Mouse (Mus musculus): ENCODE measurements around the gene Lcn12. TPM values are rescaled to one million over a fixed set of nuclear protein-coding genes. Genes with fewer than 3 reads are reported as not detected.

The Lcn12 gene
- polyA plus RNA-seq (2016; fragmentation: Nextera tagmentation; extraction: Ambion mirVana): not detected in 2 replicates

DNA sequence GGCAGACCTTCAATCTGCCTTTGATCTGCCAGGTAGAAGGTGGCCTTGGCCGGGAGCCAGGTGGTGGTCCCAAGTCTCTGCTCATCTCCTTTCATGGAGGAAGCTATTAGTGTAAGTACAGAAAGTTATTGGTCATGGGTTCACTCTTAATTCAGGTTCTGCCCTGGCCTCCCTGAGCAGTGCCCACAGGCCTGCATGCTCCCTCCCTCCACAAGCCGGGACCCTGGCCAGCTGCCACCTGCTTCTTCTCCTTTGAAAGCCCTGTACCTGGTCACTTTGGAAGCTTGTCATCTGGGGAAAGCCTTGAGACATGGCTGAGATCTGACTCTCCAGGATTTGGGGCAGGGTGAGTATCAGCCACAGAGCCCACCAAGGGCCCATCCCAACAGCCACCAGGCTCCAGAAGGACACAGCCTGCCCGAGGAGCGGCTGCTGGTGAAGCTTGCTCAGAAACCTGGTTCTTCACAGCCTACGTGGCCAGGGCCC, at the start of gene Lcn12:
Gene Lcn12 (minus strand): TSS at position 436 of the 486 bp plus-strand sequence.
- no peak for DNase-seq (ENCODE audit: low spot score)
- no peaks in the 10 kb centered on the region for H3K9me3 ChIP-seq
- H3K36me3 ChIP-seq: no peaks in the 10 kb centered on the region
- WGBS: 79% methylated on average over 5 of the region's 5 CpGs
- peaks cover 12% of the 10 kb centered on the region for H3K4me1 ChIP-seq
- H3K4me3 ChIP-seq: no peak within 1 kb of the TSS
- H3K27me3 ChIP-seq (ENCODE audit: insufficient read depth, poor library complexity, severe bottlenecking): 0 out of 2 replicates have a peak, but pooled peaks cover 6% of the 10 kb centered on the region
- no peak within 1 kb of the TSS for H3K27ac ChIP-seq

DNA sequence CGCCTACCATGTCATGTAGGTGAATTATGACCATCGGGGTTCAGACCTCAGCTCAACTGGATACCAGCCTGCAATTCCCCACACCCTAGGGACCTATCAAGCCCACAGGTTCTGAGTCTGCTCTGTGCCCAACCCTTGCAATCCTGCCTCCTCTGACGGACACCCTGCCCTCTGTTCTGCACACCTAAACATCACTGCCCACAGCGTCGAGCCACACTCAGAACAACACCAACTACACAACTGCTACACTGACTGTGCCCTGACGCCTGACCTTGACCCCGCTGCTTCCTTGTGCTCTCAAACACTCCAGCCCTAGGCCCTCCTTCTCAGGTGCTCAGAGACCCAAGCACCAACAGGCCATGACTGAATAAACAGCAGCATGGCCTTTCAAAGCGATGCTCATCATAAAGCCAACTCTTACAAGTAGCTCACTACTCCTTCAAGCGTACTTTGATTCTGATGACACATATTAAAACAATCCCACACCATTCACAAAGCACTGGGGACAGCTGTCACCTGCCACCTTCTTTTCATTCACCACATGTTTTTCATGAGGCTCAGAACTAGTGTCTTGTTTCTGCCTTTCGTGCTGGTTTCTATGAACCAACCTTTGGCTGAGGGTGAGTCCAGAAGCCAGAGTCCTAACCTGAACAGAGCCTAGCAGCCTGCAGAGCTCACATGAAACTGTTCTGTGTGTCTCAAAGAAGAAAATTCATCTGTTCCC, 48.1 kb upstream of the Lcn12 start:
- Histone ChIP-seq H3K27ac (no peak overlapping the region), H3K9me3 (no peaks in the 10 kb centered on the region), H3K4me1 (peaks cover 24% of the 10 kb centered on the region), H3K27me3 (ENCODE audit: insufficient read depth, poor library complexity, severe bottlenecking) (no peaks in the 10 kb centered on the region), H3K36me3 (peaks cover 19% of the 10 kb centered on the region), H3K4me3 (no peak overlapping the region)
- WGBS: 87% methylated on average over 10 of the region's 10 CpGs
- DNase-seq (ENCODE audit: low spot score): no peak

DNA sequence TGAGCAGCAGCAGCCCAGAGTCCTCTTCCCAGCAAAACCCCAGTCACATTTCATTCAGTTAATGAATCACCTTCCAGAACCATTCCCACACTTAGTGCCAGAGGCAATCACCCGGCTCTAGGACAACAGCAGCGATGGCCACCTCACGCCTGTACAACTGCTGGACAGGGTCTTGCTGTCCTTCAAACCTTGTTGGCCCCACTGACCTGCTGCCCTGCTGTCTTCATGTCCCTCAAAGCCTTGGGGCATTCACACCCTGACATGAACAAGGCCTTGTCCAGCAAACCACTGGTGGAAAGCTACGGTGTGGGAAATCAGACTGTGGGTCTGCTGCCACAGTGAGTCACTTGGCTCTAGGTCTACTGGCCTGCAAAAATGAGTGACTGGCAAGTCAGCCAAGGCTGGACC, 46.8 kb upstream of the Lcn12 start:
- no peak for DNase-seq (ENCODE audit: low spot score)
- Histone ChIP-seq H3K4me3 (no peak overlapping the region), H3K36me3 (peaks cover 31% of the 10 kb centered on the region), H3K4me1 (peaks cover 18% of the 10 kb centered on the region), H3K27me3 (ENCODE audit: insufficient read depth, poor library complexity, severe bottlenecking) (no peaks in the 10 kb centered on the region), H3K9me3 (no peaks in the 10 kb centered on the region), H3K27ac (no peak overlapping the region)
- 93% methylated on average over 4 of the region's 4 CpGs for WGBS

DNA sequence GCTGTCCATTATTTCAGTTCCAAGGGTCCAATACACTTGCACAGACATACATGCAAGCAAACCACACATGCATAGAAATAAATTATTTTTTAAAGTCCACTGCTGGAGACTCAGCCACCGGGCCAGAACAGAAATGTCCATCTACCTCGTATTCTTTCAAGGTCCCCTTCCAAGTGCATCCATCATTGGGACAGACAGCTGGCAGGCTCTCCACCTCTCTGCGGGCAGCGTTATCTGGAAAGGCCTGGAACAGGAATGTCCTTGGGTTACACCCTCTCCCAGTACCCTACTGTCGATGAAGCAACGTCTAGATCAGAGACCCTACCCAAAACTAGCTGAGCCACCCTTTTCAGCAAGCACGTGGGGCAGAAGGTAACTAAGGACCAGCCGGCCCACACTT, 42.8 kb upstream of the Lcn12 start:
- Histone ChIP-seq H3K4me1 (0 out of 2 replicates have a peak, but pooled peaks cover 1% of the 10 kb centered on the region), H3K27me3 (ENCODE audit: insufficient read depth, poor library complexity, severe bottlenecking) (no peaks in the 10 kb centered on the region), H3K27ac (no peak overlapping the region), H3K36me3 (peaks cover 58% of the 10 kb centered on the region), H3K4me3 (no peak overlapping the region), H3K9me3 (no peaks in the 10 kb centered on the region)
- WGBS: 81% methylated on average over 8 of the region's 8 CpGs
- no peak for DNase-seq (ENCODE audit: low spot score)

DNA sequence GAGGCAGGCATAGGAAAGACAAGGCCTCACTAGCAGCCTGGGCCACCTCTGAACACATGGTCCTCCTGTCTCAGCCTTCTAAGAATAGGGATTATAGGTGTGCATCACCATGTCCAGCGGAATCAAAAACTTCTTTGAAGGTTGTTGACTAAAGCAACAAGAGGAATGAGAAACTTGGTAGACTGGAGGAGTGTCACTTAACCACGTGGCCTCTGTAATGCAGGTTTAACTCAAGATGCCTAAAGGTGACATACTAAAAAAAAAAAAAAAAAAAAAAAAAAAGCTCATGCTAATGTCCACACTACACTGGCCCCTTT, 41.1 kb upstream of the Lcn12 start:
- H3K4me1 ChIP-seq: no peaks in the 10 kb centered on the region
- H3K36me3 ChIP-seq: peaks cover 74% of the 10 kb centered on the region
- no peak overlapping the region for H3K27ac ChIP-seq
- H3K27me3 ChIP-seq (ENCODE audit: insufficient read depth, poor library complexity, severe bottlenecking): no peaks in the 10 kb centered on the region
- whole genome bisulfite sequencing: 89% methylated on average over 2 of the region's 2 CpGs
- DNase-seq (ENCODE audit: low spot score): no peak
- no peak overlapping the region for H3K4me3 ChIP-seq
- no peaks in the 10 kb centered on the region for H3K9me3 ChIP-seq

DNA sequence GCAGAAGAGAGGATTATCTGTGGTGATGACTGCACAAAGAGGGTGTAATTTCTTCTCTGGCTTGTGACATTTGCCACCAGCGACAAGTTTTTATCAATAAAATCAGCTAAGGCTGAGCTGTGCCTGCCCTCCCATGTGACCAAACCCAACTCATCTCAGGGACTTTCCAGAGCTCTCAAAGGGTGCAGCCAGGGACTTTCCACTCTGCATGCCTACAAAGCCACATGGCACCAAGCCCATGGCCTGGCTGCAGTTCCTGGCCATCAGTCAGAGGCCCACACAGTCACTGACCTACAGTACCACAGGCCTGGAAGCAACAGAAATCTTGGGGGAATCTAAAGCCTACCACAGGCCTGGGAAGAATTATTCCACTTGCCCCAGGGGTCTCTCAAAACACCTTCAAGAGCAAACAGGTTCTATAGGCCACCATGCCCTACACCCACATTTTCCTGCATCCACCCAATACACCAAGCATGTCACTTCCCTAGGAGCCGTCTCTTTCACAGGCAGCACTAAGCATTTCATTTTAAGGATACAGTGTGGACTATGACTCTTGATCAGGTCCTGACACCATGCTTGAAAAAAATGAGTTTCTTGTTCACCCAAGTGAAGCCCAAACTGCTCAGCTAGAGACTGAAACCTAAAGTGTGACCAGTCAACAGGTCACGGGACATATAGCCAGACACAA, 40.6 kb upstream of the Lcn12 start:
- Histone ChIP-seq H3K4me3 (no peak overlapping the region), H3K36me3 (peaks cover 79% of the 10 kb centered on the region), H3K9me3 (no peaks in the 10 kb centered on the region), H3K27me3 (ENCODE audit: insufficient read depth, poor library complexity, severe bottlenecking) (no peaks in the 10 kb centered on the region), H3K27ac (no peak overlapping the region), H3K4me1 (no peaks in the 10 kb centered on the region)
- WGBS: 83% methylated on average over 3 of the region's 3 CpGs
- no peak for DNase-seq (ENCODE audit: low spot score)

DNA sequence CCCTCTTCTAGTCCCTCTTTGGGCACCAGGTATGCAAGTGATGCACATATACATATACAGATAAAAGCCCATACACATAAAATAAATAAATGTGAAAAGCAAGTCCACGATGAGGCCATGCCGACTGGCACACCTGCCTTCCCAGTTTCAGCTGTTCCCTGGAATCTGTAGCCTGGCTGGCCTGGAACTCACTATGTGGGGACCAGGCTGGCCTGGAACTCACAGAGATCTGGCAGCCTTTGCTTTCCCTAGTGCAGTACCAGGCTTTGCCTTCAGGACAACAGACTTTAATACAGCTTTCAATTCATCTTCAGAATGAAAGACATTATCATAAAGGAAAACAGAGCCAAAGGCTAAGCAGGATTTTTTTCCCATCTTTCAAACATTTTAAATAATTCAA, 40.0 kb upstream of the Lcn12 start:
- no peaks in the 10 kb centered on the region for H3K9me3 ChIP-seq
- H3K4me1 ChIP-seq: no peaks in the 10 kb centered on the region
- no peak overlapping the region for H3K4me3 ChIP-seq
- peaks cover 84% of the 10 kb centered on the region for H3K36me3 ChIP-seq
- H3K27ac ChIP-seq: no peak overlapping the region
- no peaks in the 10 kb centered on the region for H3K27me3 ChIP-seq (ENCODE audit: insufficient read depth, poor library complexity, severe bottlenecking)
- DNase-seq (ENCODE audit: low spot score): no peak
- 95% methylated on average over 2 of the region's 2 CpGs for WGBS

DNA sequence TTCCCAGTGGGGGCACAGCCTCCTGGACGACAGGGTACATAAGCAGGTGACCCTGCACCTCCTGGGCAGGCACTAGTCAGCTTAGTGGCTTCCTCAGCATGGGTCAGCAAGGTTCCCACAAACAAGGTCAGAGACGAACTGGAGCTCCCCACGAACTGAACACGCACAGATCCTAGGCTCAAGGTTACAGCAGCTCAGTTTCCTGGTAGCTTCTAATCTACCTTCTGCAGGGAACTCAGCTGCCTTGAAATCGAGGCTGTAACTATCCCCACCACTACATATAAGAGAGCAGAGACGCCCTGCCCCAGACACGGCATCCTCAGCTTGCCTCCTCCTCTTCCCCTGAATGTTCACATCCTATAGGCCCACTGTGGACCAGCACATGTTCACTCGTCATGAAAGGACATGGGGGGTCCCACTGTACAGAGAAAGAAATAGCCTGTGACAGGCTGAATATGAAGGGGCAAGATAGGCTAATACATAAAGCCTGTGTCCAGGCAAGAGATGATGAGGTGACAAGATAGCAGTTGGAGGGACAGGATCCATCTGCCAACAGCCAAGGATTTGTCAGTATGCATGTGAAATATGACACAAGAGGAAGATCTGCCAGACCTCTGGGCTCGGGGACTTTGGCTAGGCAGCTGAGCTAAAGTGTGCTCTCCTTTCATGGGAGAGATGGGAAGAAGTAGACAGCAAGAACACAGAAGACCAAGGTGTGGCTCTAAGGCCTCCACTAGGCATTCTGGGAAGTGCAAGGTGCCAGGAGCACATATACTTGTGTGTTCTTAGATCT, 33.0 kb upstream of the Lcn12 start:
- 83% methylated on average over 9 of the region's 9 CpGs for WGBS
- peaks cover 96% of the 10 kb centered on the region for H3K36me3 ChIP-seq
- H3K4me3 ChIP-seq: no peak overlapping the region
- H3K27me3 ChIP-seq (ENCODE audit: insufficient read depth, poor library complexity, severe bottlenecking): no peaks in the 10 kb centered on the region
- DNase-seq (ENCODE audit: low spot score): no peak
- no peak overlapping the region for H3K27ac ChIP-seq
- no peaks in the 10 kb centered on the region for H3K4me1 ChIP-seq
- H3K9me3 ChIP-seq: no peaks in the 10 kb centered on the region

DNA sequence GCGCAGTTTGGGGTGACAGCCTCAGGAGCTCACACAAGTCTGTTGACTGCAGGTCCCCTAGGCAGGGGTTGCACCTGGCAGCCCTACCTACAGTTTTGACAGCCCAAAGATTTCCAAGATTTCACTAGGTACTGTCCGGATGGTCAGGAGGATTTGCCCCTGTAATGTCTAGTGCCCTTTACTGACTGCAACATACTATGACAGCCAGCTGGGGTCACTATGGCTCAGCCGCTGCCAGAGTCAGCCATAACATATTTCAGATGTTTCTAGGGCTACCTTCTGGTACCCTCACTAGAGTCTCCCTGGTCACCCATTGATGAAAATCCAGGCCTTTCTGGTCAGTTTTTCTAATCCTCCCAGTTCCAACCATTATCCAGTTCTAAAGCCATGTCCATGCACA, 16.2 kb upstream of the Lcn12 start:
- Histone ChIP-seq H3K36me3 (peaks cover 12% of the 10 kb centered on the region), H3K9me3 (no peaks in the 10 kb centered on the region), H3K4me3 (no peak overlapping the region), H3K4me1 (no peaks in the 10 kb centered on the region), H3K27me3 (ENCODE audit: insufficient read depth, poor library complexity, severe bottlenecking) (no peaks in the 10 kb centered on the region), H3K27ac (no peak overlapping the region)
- 64% methylated on average over 3 of the region's 3 CpGs for WGBS
- DNase-seq (ENCODE audit: low spot score): no peak

DNA sequence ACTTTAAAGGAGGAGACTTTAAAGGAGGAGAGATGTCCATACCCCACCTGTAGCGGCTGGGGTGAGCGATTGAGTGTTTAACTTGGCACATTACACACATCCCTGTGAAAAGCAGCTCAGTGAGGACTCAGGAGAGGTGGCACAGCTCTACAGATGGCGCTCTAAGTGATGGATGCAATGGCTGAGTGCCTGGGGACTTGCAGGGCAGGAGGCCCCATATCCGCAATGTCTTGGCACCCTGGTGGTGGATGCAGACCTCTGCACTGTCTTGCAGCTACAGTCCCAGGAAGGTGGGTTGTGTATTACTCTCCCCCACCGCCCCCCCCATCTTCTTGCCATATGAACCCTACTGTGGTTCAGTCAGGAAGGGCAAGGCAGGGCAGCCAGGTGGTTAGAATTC, 13.3 kb upstream of the Lcn12 start:
- H3K27me3 ChIP-seq (ENCODE audit: insufficient read depth, poor library complexity, severe bottlenecking): no peaks in the 10 kb centered on the region
- peaks cover 39% of the 10 kb centered on the region for H3K36me3 ChIP-seq
- H3K4me3 ChIP-seq: no peak overlapping the region
- peaks cover 6% of the 10 kb centered on the region for H3K4me1 ChIP-seq
- WGBS: 34% methylated on average over 5 of the region's 5 CpGs
- DNase-seq (ENCODE audit: low spot score): peak; percentile 74
- H3K9me3 ChIP-seq: no peaks in the 10 kb centered on the region
- no peak overlapping the region for H3K27ac ChIP-seq

DNA sequence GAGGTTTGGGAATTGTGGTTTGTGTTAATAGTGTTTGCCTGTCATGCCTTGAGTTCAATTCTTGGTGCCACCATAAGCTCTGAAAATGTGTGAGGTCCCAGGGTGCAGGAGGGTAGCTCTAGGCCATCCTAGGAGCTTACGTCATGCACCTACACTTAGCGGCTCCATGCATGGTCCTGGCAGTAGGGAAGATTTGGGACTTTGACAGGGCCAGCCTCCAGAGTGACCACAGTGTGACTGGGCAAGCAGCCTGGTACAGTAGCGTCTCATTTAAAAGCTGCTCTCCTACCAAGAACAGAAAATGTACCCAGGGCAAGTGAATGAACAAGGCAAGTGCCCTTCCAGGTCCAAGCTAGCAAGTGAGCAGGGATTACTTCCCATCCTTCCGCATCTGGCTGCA, 12.1 kb upstream of the Lcn12 start:
- peaks cover 15% of the 10 kb centered on the region for H3K4me1 ChIP-seq
- no peaks in the 10 kb centered on the region for H3K9me3 ChIP-seq
- no peak overlapping the region for H3K4me3 ChIP-seq
- H3K27ac ChIP-seq: no peak overlapping the region
- WGBS: 91% methylated on average over 4 of the region's 4 CpGs
- DNase-seq (ENCODE audit: low spot score): peak; percentile 68
- peaks cover 39% of the 10 kb centered on the region for H3K36me3 ChIP-seq
- H3K27me3 ChIP-seq (ENCODE audit: insufficient read depth, poor library complexity, severe bottlenecking): no peaks in the 10 kb centered on the region

DNA sequence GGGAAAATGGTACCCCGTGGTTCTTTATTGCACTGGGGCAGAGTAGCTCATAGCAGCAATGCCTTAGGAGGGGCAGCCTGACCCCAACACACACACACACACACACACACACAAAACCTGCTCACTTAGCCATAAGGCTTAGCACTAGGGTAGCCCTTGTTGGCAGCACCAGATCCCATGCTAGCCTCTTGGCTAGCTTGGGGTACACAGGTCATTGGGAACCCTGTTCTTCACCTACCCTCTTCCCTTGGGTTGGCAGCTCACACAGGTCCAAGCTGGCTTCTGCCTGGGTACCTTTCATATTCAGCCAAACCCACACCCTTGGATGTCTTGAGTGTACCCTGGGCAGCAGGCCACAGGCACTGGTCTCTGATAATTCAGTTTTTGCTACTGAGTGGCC, 11.3 kb upstream of the Lcn12 start:
- Histone ChIP-seq H3K9me3 (no peaks in the 10 kb centered on the region), H3K36me3 (peaks cover 39% of the 10 kb centered on the region), H3K4me3 (no peak overlapping the region), H3K4me1 (peaks cover 19% of the 10 kb centered on the region), H3K27ac (no peak overlapping the region), H3K27me3 (ENCODE audit: insufficient read depth, poor library complexity, severe bottlenecking) (no peaks in the 10 kb centered on the region)
- WGBS: 93% methylated on average over 1 of the region's 1 CpGs
- DNase-seq (ENCODE audit: low spot score): no peak

DNA sequence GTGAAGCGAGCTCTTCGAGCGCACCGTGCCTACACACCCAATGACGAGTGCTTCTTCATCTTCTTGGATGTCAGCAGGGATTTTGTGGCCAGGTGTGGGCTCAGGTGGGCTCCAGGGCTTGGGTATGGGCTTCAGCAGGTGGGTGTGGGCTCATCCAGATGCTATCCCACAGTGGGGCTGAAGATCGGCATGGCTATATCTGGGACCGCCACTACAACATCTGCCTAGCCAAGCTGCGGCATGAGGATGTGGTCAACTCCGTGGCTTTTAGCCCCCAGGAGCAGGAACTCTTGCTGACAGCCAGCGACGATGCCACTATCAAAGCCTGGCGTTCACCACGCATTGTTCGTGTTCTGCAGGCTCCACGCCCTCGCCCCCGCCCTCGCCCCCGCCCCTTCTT, 10.8 kb upstream of the Lcn12 start:
- no peak overlapping the region for H3K4me3 ChIP-seq
- H3K9me3 ChIP-seq: no peaks in the 10 kb centered on the region
- H3K4me1 ChIP-seq: peaks cover 23% of the 10 kb centered on the region
- no peaks in the 10 kb centered on the region for H3K27me3 ChIP-seq (ENCODE audit: insufficient read depth, poor library complexity, severe bottlenecking)
- peaks cover 39% of the 10 kb centered on the region for H3K36me3 ChIP-seq
- 88% methylated on average over 19 of the region's 19 CpGs for WGBS
- no peak overlapping the region for H3K27ac ChIP-seq
- peak; percentile 68 for DNase-seq (ENCODE audit: low spot score)

Measured in heart, embryonic 10.5 days (tissue).